Mouse (Mus musculus): ENCODE data around the gene Vps11.

- TF ChIP-seq CTCF (IDR thresholded peaks at IDR 0.05; ENCODE audit: extremely low read depth, insufficient read length, insufficient replicate concordance, low read depth, low read length) = no peak
- no peak for TF ChIP-seq POLR2A (IDR thresholded peaks at IDR 0.05; ENCODE audit: low read depth, low read length)
Measured at GRCm38 (mm10) chr9:44341487-44341886, 20.0 kb downstream of the Vps11 start.

All from small intestine, adult 2 months (tissue).